In genomic region chr2:163280636-163281322, GRCm38 (mm10) we compare ENCODE assay signal across 20 mouse cellular contexts.
DNase-seq lines count a peak whose midpoint lies in the region; ATAC-seq and TF ChIP-seq lines count a peak whose summit lies in the region.
"Had no signal": no experiment of that assay in that cellular context is flagged by ENCODE, and none has a peak within 500 bp of the region (broad histone marks: within the 10 kb centered on the region; RNA-seq: fewer than 3 reads in every experiment).

No protein-coding gene starts in this region.

- H3K4me3 ChIP-seq in embryonic facial prominence, embryonic 11.5 days (ENCODE audit: low read depth, low read length), result no peak overlapping the region
- H3K4me3 ChIP-seq in embryonic facial prominence, embryonic 10.5 days, result no peak overlapping the region
- H3K4me3 ChIP-seq in spleen, adult 2 months (ENCODE audit: extremely low read depth, insufficient read depth, insufficient read length), result no peak overlapping the region
- no peak overlapping the region for H3K4me3 ChIP-seq in embryonic facial prominence, embryonic 14.5 days (ENCODE audit: low read depth, low read length)
- H3K4me3 ChIP-seq in liver, embryonic 16.5 days (ENCODE audit: low read depth, low read length), result no peak overlapping the region
- H3K4me3 ChIP-seq: embryonic facial prominence, embryonic 12.5 days; forebrain, embryonic 13.5 days; gastrocnemius, adult 2 months; heart, embryonic 12.5 days; hindbrain, embryonic 10.5 days; hindbrain, embryonic 15.5 days had no signal

- no peak for ATAC-seq in embryonic facial prominence, embryonic 11.5 days (replicated peaks; ENCODE audit: insufficient number of reproducible peaks, low FRiP score, low TSS enrichment, low read depth)
- ATAC-seq in embryonic facial prominence, embryonic 14.5 days (ENCODE audit: low read depth), result no peak
- ATAC-seq in liver, embryonic 16.5 days (ENCODE audit: low read depth), result 0 out of 2 replicates have a peak, but pooled peaks have one; percentile 39
- ATAC-seq: forebrain, embryonic 13.5 days; forebrain, postnatal 0 days; inflammation-experienced regulatory T-cells, adult 6 months had no signal

- no peaks in the 10 kb centered on the region for H3K4me1 ChIP-seq in embryonic facial prominence, embryonic 11.5 days (ENCODE audit: control insufficient read depth, insufficient read depth, low read length)
- H3K4me1 ChIP-seq in embryonic facial prominence, embryonic 10.5 days, result peaks cover 13% of the 10 kb centered on the region
- no peaks in the 10 kb centered on the region for H3K4me1 ChIP-seq in spleen, adult 2 months (ENCODE audit: control insufficient read depth, insufficient read depth, insufficient read length)
- H3K4me1 ChIP-seq in embryonic facial prominence, embryonic 14.5 days (ENCODE audit: control insufficient read depth, insufficient read depth, low read length), result 0 out of 2 replicates have a peak, but pooled peaks cover 5% of the 10 kb centered on the region
- no peaks in the 10 kb centered on the region for H3K4me1 ChIP-seq in liver, embryonic 16.5 days (ENCODE audit: control insufficient read depth, low read depth, low read length)

- H3K9me3 ChIP-seq in embryonic facial prominence, embryonic 11.5 days (replicated peaks; ENCODE audit: control insufficient read depth, low read length), result no peaks in the 10 kb centered on the region
- H3K9me3 ChIP-seq in embryonic facial prominence, embryonic 10.5 days, result no peaks in the 10 kb centered on the region
- H3K9me3 ChIP-seq in embryonic facial prominence, embryonic 14.5 days (ENCODE audit: control insufficient read depth, low read length), result no peaks in the 10 kb centered on the region
- no peaks in the 10 kb centered on the region for H3K9me3 ChIP-seq in liver, embryonic 16.5 days (replicated peaks; ENCODE audit: control insufficient read depth, low read length)
- H3K9me3 ChIP-seq: embryonic facial prominence, embryonic 12.5 days; forebrain, embryonic 13.5 days; G1E; heart, embryonic 12.5 days; hindbrain, embryonic 10.5 days; hindbrain, embryonic 15.5 days had no signal

- no peak for TF ChIP-seq CTCF in spleen, adult 2 months (IDR thresholded peaks at IDR 0.05; ENCODE audit: extremely low read depth, insufficient read depth, insufficient read length, insufficient replicate concordance)

- TF ChIP-seq POLR2A in spleen, adult 2 months (IDR thresholded peaks at IDR 0.05; ENCODE audit: low read depth, low read length), result no peak

- H3K9ac ChIP-seq in embryonic facial prominence, embryonic 11.5 days (replicated peaks; ENCODE audit: low read length), result no peak overlapping the region
- no peak overlapping the region for H3K9ac ChIP-seq in embryonic facial prominence, embryonic 14.5 days (ENCODE audit: low read depth, low read length)
- H3K9ac ChIP-seq in liver, embryonic 16.5 days (ENCODE audit: low read depth, low read length), result no peak overlapping the region
- H3K9ac ChIP-seq: embryonic facial prominence, embryonic 12.5 days; forebrain, embryonic 13.5 days; forebrain, postnatal 0 days; heart, embryonic 12.5 days; hindbrain, embryonic 15.5 days had no signal

- DNase-seq in embryonic facial prominence, embryonic 11.5 days (ENCODE audit: low spot score), result peak; percentile 30
- no peak for DNase-seq in embryonic facial prominence, embryonic 10.5 days (ENCODE audit: low spot score)
- no peak for DNase-seq in spleen, adult 2 months (ENCODE audit: low read depth in 1 of 2, low spot score in 2 of 2)
- no peak for DNase-seq in spleen, adult 18-20 months
- DNase-seq in embryonic facial prominence, embryonic 14.5 days (ENCODE audit: low spot score), result peak; percentile 63
- no peak for DNase-seq in thymus, postnatal 0 days (ENCODE audit: low spot score)
- no peak for DNase-seq in ovary, postnatal 36 days (ENCODE audit: low spot score)
- DNase-seq: cerebellum, adult 18-20 months; cerebellum, postnatal 10 days; forebrain, postnatal 0 days; gastrocnemius, adult 2 months; gastrocnemius, postnatal 25 days had no signal

- no peak overlapping the region for H3K27ac ChIP-seq in embryonic facial prominence, embryonic 11.5 days (replicated peaks; ENCODE audit: low read depth, low read length)
- H3K27ac ChIP-seq in embryonic facial prominence, embryonic 10.5 days (replicated peaks), result no peak overlapping the region
- H3K27ac ChIP-seq in spleen, adult 2 months (ENCODE audit: insufficient read depth, low read length), result 0 out of 2 replicates have a peak overlapping the region, but pooled peaks have one; percentile 5
- H3K27ac ChIP-seq in embryonic facial prominence, embryonic 14.5 days (replicated peaks; ENCODE audit: low read depth, low read length), result no peak overlapping the region
- no peak overlapping the region for H3K27ac ChIP-seq in liver, embryonic 16.5 days (ENCODE audit: low read length)
- H3K27ac ChIP-seq: embryonic facial prominence, embryonic 12.5 days; forebrain, embryonic 13.5 days; gastrocnemius, adult 2 months; hindbrain, embryonic 10.5 days; hindbrain, embryonic 15.5 days had no signal

- H3K4me2 ChIP-seq in embryonic facial prominence, embryonic 11.5 days (ENCODE audit: low read depth, low read length), result no peak overlapping the region
- no peak overlapping the region for H3K4me2 ChIP-seq in embryonic facial prominence, embryonic 14.5 days (ENCODE audit: low read depth, low read length)
- H3K4me2 ChIP-seq in liver, embryonic 16.5 days (ENCODE audit: low read depth, low read length), result no peak overlapping the region
- H3K4me2 ChIP-seq: embryonic facial prominence, embryonic 12.5 days; forebrain, embryonic 13.5 days; heart, embryonic 12.5 days; hindbrain, embryonic 15.5 days had no signal

- 62% methylated on average over 16 of the region's 23 CpGs for WGBS in embryonic facial prominence, embryonic 11.5 days
- WGBS in embryonic facial prominence, embryonic 10.5 days, result 73% methylated on average over 16 of the region's 23 CpGs
- 70% methylated on average over 16 of the region's 23 CpGs for WGBS in spleen, adult 2 months
- WGBS in embryonic facial prominence, embryonic 14.5 days, result 59% methylated on average over 14 of the region's 23 CpGs
- 47% methylated on average over 16 of the region's 23 CpGs for whole genome bisulfite sequencing in liver, embryonic 16.5 days (ENCODE audit: insufficient replicate concordance)

- no peaks in the 10 kb centered on the region for H3K36me3 ChIP-seq in embryonic facial prominence, embryonic 11.5 days (replicated peaks; ENCODE audit: control insufficient read depth, insufficient read depth, low read depth, low read length)
- peaks cover 3% of the 10 kb centered on the region; the same call in 1 of the 2 replicates for H3K36me3 ChIP-seq in embryonic facial prominence, embryonic 10.5 days (replicated peaks)
- no peaks in the 10 kb centered on the region for H3K36me3 ChIP-seq in spleen, adult 2 months (ENCODE audit: control insufficient read depth, insufficient read depth, low read length)
- H3K36me3 ChIP-seq in embryonic facial prominence, embryonic 14.5 days (ENCODE audit: control insufficient read depth, insufficient read depth, low read length), result no peaks in the 10 kb centered on the region
- no peaks in the 10 kb centered on the region for H3K36me3 ChIP-seq in liver, embryonic 16.5 days (ENCODE audit: control insufficient read depth, insufficient read depth)
- H3K36me3 ChIP-seq: embryonic facial prominence, embryonic 12.5 days; G1E; heart, embryonic 12.5 days; hindbrain, embryonic 15.5 days had no signal

- H3K27me3 ChIP-seq in embryonic facial prominence, embryonic 11.5 days (ENCODE audit: control insufficient read depth, insufficient read depth, low read length), result no peaks in the 10 kb centered on the region
- peaks cover 15% of the 10 kb centered on the region for H3K27me3 ChIP-seq in embryonic facial prominence, embryonic 10.5 days (replicated peaks; ENCODE audit: low read depth, poor library complexity, severe bottlenecking)
- no peaks in the 10 kb centered on the region; the same call in 1 of the 2 replicates for H3K27me3 ChIP-seq in spleen, adult 2 months (ENCODE audit: control insufficient read depth, insufficient read depth, low read length)
- no peaks in the 10 kb centered on the region; the same call in 1 of the 2 replicates for H3K27me3 ChIP-seq in embryonic facial prominence, embryonic 14.5 days (replicated peaks; ENCODE audit: control insufficient read depth, insufficient read depth, low read length)
- no peaks in the 10 kb centered on the region for H3K27me3 ChIP-seq in liver, embryonic 16.5 days (ENCODE audit: control insufficient read depth, insufficient read depth, low read depth, low read length)
- H3K27me3 ChIP-seq: embryonic facial prominence, embryonic 12.5 days; heart, embryonic 12.5 days had no signal

Comparison
In these comparisons a context has a peak if more than half of its experiments do, and no peak if none do; other contexts are left out.
1. DNase-seq: peak in embryonic facial prominence, embryonic 11.5 days (single experiment) and embryonic facial prominence, embryonic 14.5 days (single experiment); none in embryonic facial prominence, embryonic 10.5 days (single experiment), spleen, adult 2 months (0 of 2), spleen, adult 18-20 months (0 of 2), thymus, postnatal 0 days (single experiment) and ovary, postnatal 36 days (single experiment).